Mouse (Mus musculus): Measurements from ENCODE around the gene Slc7a5.

The Slc7a5 gene

DNA sequence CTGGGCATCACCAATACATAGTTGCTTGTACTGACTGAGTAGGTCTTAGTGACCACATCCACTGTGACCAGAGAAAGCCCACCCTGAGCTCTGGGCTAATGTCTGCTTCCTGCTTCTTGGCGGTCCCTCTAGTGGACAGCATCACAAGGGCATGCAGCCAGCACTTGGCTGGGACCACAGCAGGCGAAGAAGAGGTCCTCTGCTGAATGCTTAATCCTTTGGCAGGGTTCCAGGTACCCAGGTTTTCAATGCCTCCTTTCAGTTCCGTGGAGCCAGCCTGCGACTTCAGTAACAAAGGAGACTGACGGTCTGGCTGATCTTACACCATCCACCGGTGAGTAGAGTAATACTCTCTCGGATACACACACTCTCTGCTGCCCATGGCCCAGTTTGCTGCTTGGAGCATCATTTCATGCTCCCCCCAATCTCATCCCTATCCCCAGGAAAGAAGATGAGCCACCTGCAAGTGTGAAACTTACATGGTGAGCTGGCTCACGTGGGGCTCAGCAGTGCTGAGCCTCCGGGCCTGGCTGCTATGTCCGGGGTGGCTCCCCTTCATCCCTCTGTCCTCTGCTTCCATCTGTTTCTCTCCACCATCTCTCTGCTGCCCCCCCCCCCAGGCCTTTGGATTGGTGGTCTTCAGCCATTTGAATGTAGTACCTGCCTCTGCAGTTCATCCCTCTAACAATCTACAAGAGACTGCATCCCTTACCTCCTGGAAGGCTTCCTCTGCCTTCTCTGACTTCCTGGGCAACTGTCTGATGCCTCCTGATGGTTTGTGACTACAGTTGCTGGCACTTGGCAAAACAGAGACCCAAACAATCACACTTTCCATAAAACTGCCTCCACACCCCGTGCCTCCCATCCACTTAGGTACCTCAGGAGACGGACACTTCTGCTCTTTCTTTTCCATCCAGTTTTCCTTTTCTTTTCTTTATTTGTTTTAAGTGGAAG, 28.1 kb upstream of the Slc7a5 start:
- DNase-seq = peak; percentile 58 to 66

- no peak for DNase-seq
These were observed 27.4 kb upstream of the Slc7a5 start for GRCm38 (mm10) chr8:121934923-121935322.

GRCm38 (mm10) chr8:121934506-121934905, 27.0 kb upstream of the Slc7a5 start:
- DNase-seq = peak; percentile 51 to 65

DNA sequence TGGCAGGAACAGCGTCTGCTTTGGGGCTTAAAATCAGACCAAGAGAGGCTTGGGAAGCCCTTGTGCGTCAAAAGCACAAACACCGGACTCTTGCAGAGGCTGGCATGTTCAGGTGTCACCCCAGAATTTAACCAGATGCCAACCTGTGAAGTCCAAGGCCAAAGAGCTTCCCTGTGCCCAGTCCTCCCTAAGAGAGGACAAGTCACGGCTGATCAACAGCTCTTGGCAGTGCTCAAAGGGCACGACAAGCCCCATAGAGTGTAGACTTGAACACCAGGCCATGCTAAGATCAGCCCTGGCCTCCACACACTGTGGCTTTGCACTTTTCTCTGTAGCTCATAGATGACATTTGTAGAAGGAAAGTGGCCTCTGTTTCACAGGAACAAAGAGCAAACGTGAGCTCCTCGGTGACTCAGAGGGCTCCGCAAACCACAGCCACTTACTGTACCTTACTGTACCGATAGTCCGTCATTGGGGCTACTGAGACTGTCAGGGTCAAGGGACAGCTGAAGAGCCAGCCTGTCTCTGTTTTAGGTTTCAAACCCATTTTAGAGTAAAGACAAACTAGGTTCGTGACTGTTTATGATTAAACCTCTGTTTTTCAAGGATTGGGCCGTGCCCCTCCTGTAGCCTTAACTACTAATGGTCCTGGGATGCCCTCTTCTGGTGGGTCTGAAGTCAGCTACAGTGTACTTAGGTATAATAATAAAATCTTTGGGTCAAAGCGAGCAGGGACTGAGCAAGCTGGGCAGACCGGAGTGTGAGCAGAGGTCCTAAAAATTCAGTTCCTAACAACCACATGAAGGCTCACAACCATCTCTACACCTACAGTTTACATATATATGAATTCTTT, 25.4 kb upstream of the Slc7a5 start:
- no peak for DNase-seq

GRCm38 (mm10) chr8:121932026-121932667, 24.7 kb upstream of the Slc7a5 start:
- DNase-seq = no peak

GRCm38 (mm10) chr8:121931571-121931970, 24.1 kb upstream of the Slc7a5 start:
- no peak for DNase-seq

GRCm38 (mm10) chr8:121930047-121930446, 22.6 kb upstream of the Slc7a5 start:
- no peak for DNase-seq

DNA sequence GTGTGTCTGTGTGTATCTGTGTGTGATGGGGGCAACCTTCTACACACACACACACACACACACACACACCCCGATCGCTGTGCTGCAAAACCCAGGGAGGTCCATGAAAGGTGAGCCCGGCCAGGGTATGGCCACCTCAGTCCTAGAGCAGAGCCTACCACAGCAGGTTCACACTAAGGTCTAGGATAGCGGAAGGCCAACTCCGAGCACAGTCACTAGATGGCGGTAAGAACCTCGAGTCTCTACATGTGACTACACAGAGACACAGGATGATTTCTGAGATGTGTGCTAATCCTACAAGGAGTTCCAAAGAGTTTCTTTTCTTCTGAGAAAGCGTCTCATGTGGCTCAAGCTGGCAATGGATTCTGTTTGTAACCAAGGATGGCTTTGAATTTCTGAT, 19.8 kb upstream of the Slc7a5 start:
- DNase-seq = peak; percentile 73 to 79

DNA sequence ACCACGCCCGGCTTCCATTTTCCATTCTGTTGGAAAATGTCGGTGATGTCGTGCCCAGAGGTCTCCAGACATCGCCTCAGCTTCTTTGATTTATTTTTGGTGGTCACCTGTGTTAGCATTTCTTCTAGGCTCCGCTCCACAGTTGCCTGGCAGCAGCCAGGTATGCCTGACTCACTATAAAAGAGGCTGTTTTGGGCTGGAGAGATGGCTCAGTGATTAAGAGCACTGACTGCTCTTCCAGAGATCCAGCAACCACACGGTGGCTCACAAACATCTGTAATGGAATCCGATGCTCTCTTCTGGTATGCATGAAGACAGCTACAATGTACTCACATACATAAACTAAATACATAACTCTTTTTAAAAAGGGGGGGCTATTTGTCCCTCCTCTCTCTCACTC, 18.8 kb upstream of the Slc7a5 start:
- no peak for DNase-seq

GRCm38 (mm10) chr8:121925624-121926023, 18.1 kb upstream of the Slc7a5 start:
- DNase-seq = peak; percentile 88 to 91

DNA sequence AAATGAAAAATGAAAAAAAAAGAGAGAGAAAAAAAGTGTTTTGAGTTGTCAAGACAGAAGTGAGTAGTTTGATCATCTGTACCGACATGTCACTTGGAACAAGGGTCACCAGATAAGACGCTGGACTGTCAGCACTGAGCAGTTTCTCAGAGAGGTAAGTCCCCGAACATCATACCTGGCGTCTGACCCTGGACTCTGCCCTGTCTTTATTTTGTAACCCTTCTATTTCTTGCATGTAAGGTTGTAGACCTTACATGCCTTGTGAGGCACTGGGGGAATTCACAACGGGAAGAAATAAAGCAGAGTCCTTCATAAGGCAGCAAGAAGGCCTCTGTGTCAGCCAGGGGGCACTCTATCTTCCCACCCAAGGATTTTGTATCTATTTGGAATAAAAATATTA, 17.2 kb upstream of the Slc7a5 start:
- DNase-seq = no peak

DNA sequence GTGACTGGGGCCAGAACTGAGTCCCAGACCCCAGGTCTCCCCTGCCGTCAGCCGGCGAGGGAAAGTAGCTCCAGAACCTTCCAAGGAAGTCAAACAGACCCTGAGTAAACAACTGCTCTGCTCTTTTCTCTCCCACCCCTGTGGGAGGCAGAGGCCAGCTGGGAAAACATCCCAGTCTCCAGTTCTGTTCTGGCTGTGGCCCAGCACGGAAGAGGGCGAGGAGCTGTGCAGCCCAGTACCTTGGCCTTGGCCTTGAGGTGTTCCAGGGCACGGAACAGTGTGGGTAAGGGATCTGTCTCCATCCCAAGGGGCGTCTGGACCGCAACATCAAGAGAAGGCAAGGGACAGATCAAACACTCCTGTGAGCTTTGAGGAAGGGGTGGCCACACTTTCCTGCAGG, 14.6 kb upstream of the Slc7a5 start:
- peak; percentile 73 to 80 for DNase-seq

DNA sequence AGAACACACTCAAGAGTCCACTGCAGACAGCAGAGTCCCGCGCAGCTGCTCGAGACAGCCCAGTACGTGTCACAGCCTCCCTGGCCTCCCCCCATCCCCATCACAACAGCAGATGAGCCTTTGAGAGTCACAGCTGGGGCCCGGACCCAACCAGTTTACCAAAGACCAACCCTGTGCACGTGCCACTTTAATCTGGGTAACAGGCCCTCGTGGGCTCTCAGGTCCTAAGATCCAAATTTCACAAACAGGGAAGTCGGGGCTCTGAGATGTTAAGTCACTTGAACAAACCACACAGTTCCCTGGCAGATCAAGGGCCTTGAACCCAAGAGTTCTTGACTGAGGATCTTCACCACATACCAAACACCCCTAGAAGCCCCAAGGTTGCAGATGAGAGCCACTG, 14.1 kb upstream of the Slc7a5 start:
- no peak for DNase-seq

GRCm38 (mm10) chr8:121919731-121920130, 12.2 kb upstream of the Slc7a5 start:
- DNase-seq = no peak

DNA sequence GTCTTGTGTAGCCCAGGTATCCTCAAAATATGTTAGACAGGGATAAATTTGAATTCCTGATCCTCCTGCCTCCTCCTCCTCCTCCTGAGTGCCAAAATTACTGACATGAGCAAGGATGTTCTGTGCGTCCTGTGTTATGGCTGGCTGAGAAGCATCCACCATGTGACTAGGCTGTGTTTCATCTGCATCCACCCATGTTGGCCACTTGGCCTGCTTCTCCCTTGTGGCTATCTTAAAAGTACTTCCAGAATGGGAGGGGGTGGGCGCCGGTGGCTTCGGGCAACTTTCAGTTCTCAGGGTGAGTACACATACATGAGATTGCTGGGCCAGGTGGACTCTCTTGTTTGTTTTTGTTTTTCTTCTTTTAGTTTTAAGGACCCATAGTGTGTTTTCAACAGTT, 11.7 kb upstream of the Slc7a5 start:
- DNase-seq = no peak

- no peak for DNase-seq
These were observed 5.9 kb upstream of the Slc7a5 start for GRCm38 (mm10) chr8:121913378-121913777.

DNA sequence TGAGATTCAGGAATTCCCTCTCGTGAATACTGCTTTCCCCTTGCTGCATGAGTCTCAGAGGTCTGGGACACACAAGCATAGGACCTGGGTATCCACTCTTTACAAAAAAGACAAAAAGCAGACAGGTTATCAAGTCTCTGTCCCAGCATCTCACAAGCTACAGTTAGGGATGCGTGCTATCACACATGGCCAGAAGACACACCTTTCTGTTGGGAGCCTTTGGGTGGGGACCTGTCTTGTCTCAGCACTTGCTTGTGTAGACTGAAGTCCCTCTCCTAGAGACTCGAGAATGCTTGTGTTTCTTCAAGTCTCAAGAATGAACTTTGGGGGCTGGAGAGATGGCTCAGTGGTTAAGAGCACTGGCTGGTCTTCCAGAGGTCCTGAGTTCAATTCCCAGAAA, 5.3 kb upstream of the Slc7a5 start:
- DNase-seq = no peak

- DNase-seq = no peak
These were observed 4.5 kb upstream of the Slc7a5 start for GRCm38 (mm10) chr8:121911987-121912386.

DNA sequence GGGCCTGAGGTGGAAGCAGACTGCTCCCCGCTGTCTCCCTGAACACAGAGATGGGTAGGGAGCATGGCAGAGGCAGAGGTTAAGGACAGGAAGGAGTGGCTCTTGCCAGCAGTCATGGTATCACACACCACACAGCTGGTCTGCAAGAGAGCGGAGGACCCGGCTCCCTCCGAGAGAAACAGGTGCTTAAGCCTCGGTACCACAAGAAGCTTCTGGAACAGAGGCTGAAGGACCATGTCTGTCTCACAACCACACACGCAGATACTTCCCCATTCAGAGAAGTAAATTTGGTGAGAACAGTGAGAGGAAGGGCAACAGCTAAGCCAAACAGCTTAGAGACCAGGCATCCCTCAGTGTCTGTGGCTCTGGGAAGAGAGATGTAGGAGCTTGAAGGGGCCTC, 3.9 kb upstream of the Slc7a5 start:
- no peak for DNase-seq

GRCm38 (mm10) chr8:121909663-121910062, 2.2 kb upstream of the Slc7a5 start:
- peak; percentile 86 to 88 for DNase-seq

- DNase-seq = no peak
These were observed 1.7 kb upstream of the Slc7a5 start for GRCm38 (mm10) chr8:121909148-121909541.

GRCm38 (mm10) chr8:121908378-121909147, 1.1 kb upstream of the Slc7a5 start:
- no peak for DNase-seq

Measured in kidney, postnatal 4 days (tissue).